Mouse (Mus musculus) heart, embryonic 14.5 days (tissue): ENCODE measurements around the gene Neil1. TPM values are rescaled to one million over a fixed set of nuclear protein-coding genes. Genes with fewer than 3 reads are reported as not detected.
A peak's percentile ranks its signal among the peaks of the same experiment; 100 is the strongest.

Source experiments
- ATAC-seq: fragments of 200-750 bp; cut with Nextera tagmentation; 2 replicates; pipeline ENCODE4 v1.8.0; 2017; ENCODE audit warnings: low read depth, moderate TSS enrichment; ENCODE audit not compliant: insufficient number of reproducible peaks, insufficient read depth, low FRiP score
- H3K27ac ChIP-seq, 2 experiments: fragments of 200-500 bp in 1 of 2; fragments of 300-500 bp in 1 of 2; sonication (generic) in 1 of 2; replicated peaks in 1 of 2; 2 replicates each; pipeline ENCODE4 v1.5.1; 2012 to 2014; ENCODE audit warnings: low read depth in 2 of 2, low read length in 2 of 2, control low read depth in 1 of 2, mild to moderate bottlenecking in 1 of 2, mixed read lengths in 1 of 2; ENCODE audit not compliant: control insufficient read depth in 1 of 2, insufficient read depth in 1 of 2
- H3K27me3 ChIP-seq: fragments of 300-500 bp; sonication (generic); 2 replicates; pipeline ENCODE4 v1.6.1; 2014; ENCODE audit warnings: mild to moderate bottlenecking, low read length, control low read depth; ENCODE audit not compliant: control insufficient read depth, insufficient read depth
- H3K36me3 ChIP-seq: fragments of 300-500 bp; sonication (generic); 2 replicates; pipeline ENCODE4 v1.6.1; 2014; ENCODE audit warnings: mild to moderate bottlenecking, control low read depth, low read length, mixed read lengths; ENCODE audit not compliant: control insufficient read depth, insufficient read depth
- H3K4me1 ChIP-seq, 2 experiments: fragments of 200-500 bp in 1 of 2; fragments of 300-500 bp in 1 of 2; sonication (generic) in 1 of 2; 2 replicates each; pipeline ENCODE4 v1.6.1; 2012 to 2014; ENCODE audit warnings: low read length in 2 of 2, control low read depth in 1 of 2, mixed read lengths in 1 of 2; ENCODE audit not compliant: control insufficient read depth in 2 of 2, insufficient read depth in 2 of 2
- H3K4me2 ChIP-seq: fragments of 300-500 bp; sonication (generic); 2 replicates; pipeline ENCODE4 v1.6.1; 2014; ENCODE audit warnings: mild to moderate bottlenecking, low read length
- H3K4me3 ChIP-seq, 2 experiments: fragments of 200-500 bp in 1 of 2; fragments of 300-500 bp in 1 of 2; sonication (generic) in 1 of 2; 2 replicates each; pipeline ENCODE4 v1.5.1; 2012 to 2014; ENCODE audit warnings: low read length in 2 of 2, mild to moderate bottlenecking in 2 of 2, control low read depth in 1 of 2, low read depth in 1 of 2, moderate library complexity in 1 of 2; ENCODE audit not compliant: control insufficient read depth in 1 of 2, insufficient read depth in 1 of 2
- H3K9ac ChIP-seq: fragments of 300-500 bp; sonication (generic); 2 replicates; pipeline ENCODE4 v1.6.1; 2014; ENCODE audit warnings: mild to moderate bottlenecking, low read length
- H3K9me3 ChIP-seq: fragments of 300-500 bp; sonication (generic); 2 replicates; pipeline ENCODE4 v1.6.1; 2016; ENCODE audit warnings: low read length, control low read depth; ENCODE audit not compliant: control insufficient read depth
- WGBS: fragments of 180-500 bp; shearing (Covaris S2); extraction: QIAGEN DNeasy Blood & Tissue Kit; methylation state at CpG from one replicate; pipeline ENCODE4 v1.1.7; 2014; 5-methylcytosine and 5-hydroxymethylcytosine counted together
- polyA plus RNA-seq: library from polyadenylated mRNA; unstranded; fragments of >200 nt; fragmentation: Nextera tagmentation; extraction: Ambion mirVana; gene quantifications from 2 replicates; pipeline ENCODE4 v1.2.1, GENCODE M21; 2014

The Neil1 gene
- polyA plus RNA-seq, result 5.4 and 6.1 TPM in 2 replicates

GRCm38 (mm10) chr9:57148144-57148878, at the start of gene Neil1:
Gene Neil1, minus strand, starts transcription at chr9:57148305.
- ATAC-seq, result peak; percentile 85
- Histone ChIP-seq H3K9me3 (no peaks in the 10 kb centered on the region), H3K4me3 (peak within 1 kb of the TSS; percentile 57 to 74), H3K36me3 (peaks cover 5% of the 10 kb centered on the region), H3K27ac (peak within 1 kb of the TSS; percentile 87 to 88), H3K4me2 (peak within 1 kb of the TSS; percentile 68), H3K4me1 (peaks cover 6 to 13% of the 10 kb centered on the region in 2 experiments; a peak in 3 of 4 replicates), H3K27me3 (no peaks in the 10 kb centered on the region), H3K9ac (peak within 1 kb of the TSS; percentile 73)
- WGBS, result 2% methylated on average over 27 of the region's 27 CpGs

DNA sequence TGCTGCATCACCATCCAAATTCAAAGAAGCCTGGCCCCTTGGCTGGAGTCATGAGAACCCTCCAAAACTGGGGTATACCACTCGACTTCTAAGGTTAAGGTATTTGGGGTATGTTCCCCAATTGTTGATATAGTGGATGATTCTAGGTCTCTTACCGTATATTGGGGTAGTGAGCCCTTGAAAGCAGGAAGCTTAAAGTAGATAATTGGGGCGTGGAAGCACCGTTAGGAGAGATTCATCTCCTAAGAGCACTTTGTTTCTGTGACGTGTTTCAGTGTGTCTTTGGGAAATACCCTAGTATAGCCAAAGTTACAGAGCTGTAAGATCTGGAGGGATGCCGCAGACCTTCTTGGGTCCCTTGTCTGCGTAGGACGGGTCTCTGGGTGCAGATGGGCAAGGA, 49.3 kb upstream of the Neil1 start:
- H3K27me3 ChIP-seq, result no peaks in the 10 kb centered on the region
- H3K4me3 ChIP-seq, result no peak overlapping the region
- no peak overlapping the region for H3K27ac ChIP-seq
- H3K4me1 ChIP-seq, result no peaks in the 10 kb centered on the region
- no peak overlapping the region for H3K9ac ChIP-seq
- H3K4me2 ChIP-seq, result no peak overlapping the region
- WGBS, result 62% methylated on average over 8 of the region's 8 CpGs
- no peak for ATAC-seq
- no peaks in the 10 kb centered on the region for H3K9me3 ChIP-seq
- H3K36me3 ChIP-seq, result no peaks in the 10 kb centered on the region

GRCm38 (mm10) chr9:57196708-57197107, 48.6 kb upstream of the Neil1 start:
- H3K4me2 ChIP-seq, result no peak overlapping the region
- WGBS, result 64% methylated on average over 3 of the region's 3 CpGs
- no peak for ATAC-seq

GRCm38 (mm10) chr9:57168411-57168810, 20.3 kb upstream of the Neil1 start:
- H3K9ac ChIP-seq, result no peak overlapping the region
- ATAC-seq, result no peak
- no peak overlapping the region for H3K4me2 ChIP-seq
- no peaks in the 10 kb centered on the region for H3K4me1 ChIP-seq
- H3K9me3 ChIP-seq, result no peaks in the 10 kb centered on the region
- no peak overlapping the region for H3K27ac ChIP-seq
- H3K4me3 ChIP-seq, result no peak overlapping the region
- no peaks in the 10 kb centered on the region for H3K27me3 ChIP-seq
- WGBS, result 68% methylated on average over 5 of the region's 5 CpGs
- H3K36me3 ChIP-seq, result no peaks in the 10 kb centered on the region

More at GRCm38 (mm10) chr9:57196708-57197107, 48.6 kb upstream of the Neil1 start:
- no peaks in the 10 kb centered on the region for H3K4me1 ChIP-seq
- no peaks in the 10 kb centered on the region for H3K9me3 ChIP-seq
- no peak overlapping the region for H3K4me3 ChIP-seq
- H3K9ac ChIP-seq, result no peak overlapping the region
- no peaks in the 10 kb centered on the region for H3K27me3 ChIP-seq
- H3K36me3 ChIP-seq, result no peaks in the 10 kb centered on the region
- no peak overlapping the region for H3K27ac ChIP-seq

DNA sequence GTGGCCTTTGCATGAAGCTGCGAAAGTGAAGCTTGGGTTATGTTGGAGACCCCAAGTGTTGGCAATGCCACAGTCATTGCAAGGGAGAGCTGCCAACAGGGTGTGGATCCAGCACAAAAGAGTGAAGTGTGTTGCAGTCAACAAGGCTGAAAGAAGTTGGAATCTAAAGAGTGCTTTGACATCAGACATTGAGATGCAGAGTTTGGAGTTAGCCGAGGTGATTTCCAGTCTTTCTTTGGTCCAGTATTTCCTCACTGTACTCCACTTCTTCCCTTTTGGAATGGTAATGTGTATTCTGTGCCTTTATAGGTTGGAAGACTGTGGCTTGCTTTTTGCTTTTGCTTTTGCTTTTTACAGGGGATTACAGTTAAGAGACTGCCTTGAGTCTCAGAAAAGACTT, 18.1 kb upstream of the Neil1 start:
- no peak overlapping the region for H3K4me2 ChIP-seq
- no peak overlapping the region for H3K9ac ChIP-seq
- no peak overlapping the region for H3K4me3 ChIP-seq
- 87% methylated on average over 2 of the region's 2 CpGs for WGBS
- H3K4me1 ChIP-seq, result no peaks in the 10 kb centered on the region
- no peak for ATAC-seq
- no peaks in the 10 kb centered on the region for H3K9me3 ChIP-seq
- H3K27ac ChIP-seq, result no peak overlapping the region
- H3K36me3 ChIP-seq, result no peaks in the 10 kb centered on the region
- no peaks in the 10 kb centered on the region for H3K27me3 ChIP-seq

- WGBS, result 32% methylated on average over 2 of the region's 2 CpGs
- Histone ChIP-seq H3K36me3 (no peaks in the 10 kb centered on the region), H3K9ac (no peak overlapping the region), H3K9me3 (no peaks in the 10 kb centered on the region), H3K4me2 (no peak overlapping the region), H3K27me3 (no peaks in the 10 kb centered on the region), H3K27ac (no peak overlapping the region), H3K4me1 (peaks cover 0 to 3% of the 10 kb centered on the region in 2 experiments; a peak in 1 of 4 replicates), H3K4me3 (no peak overlapping the region)
- no peak for ATAC-seq
Observed at GRCm38 (mm10) chr9:57163137-57163536, 15.0 kb upstream of the Neil1 start.

- WGBS, result 9% methylated on average over 3 of the region's 3 CpGs
- no peak overlapping the region for H3K9ac ChIP-seq
Observed at GRCm38 (mm10) chr9:57162496-57162895, 14.4 kb upstream of the Neil1 start.

More at GRCm38 (mm10) chr9:57162496-57162895, 14.4 kb upstream of the Neil1 start:
- Histone ChIP-seq H3K36me3 (no peaks in the 10 kb centered on the region), H3K27ac (no peak overlapping the region), H3K27me3 (no peaks in the 10 kb centered on the region), H3K4me3 (no peak overlapping the region), H3K9me3 (no peaks in the 10 kb centered on the region), H3K4me2 (no peak overlapping the region), H3K4me1 (peaks cover 3 to 5% of the 10 kb centered on the region in 2 experiments; a peak in 2 of 4 replicates)
- no peak for ATAC-seq
